Mouse (Mus musculus): ENCODE results near the gene Olfr564.

The Olfr564 gene

DNA sequence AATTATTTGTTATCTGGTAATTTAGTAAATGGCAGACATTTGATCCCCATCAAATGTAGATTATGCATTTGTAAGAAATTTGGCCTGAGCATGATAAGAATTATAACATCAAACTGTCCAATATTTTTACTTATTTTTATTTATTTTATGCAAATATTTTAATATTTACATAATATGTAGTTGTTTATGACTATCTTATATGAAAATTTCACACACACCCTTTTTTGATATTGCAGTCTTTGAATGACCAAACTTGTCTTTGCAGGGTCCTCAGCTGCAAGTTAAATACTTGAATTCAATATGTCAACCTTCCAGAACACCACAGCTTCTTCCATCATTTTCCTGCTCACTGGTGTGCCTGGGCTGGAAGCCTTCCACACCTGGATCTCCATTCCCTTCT is at the start of gene Olfr564:
Gene Olfr564 (plus strand): TSS at position 301 of the 400 bp plus-strand sequence.
- DNase-seq (ENCODE audit: low spot score): no peak

DNA sequence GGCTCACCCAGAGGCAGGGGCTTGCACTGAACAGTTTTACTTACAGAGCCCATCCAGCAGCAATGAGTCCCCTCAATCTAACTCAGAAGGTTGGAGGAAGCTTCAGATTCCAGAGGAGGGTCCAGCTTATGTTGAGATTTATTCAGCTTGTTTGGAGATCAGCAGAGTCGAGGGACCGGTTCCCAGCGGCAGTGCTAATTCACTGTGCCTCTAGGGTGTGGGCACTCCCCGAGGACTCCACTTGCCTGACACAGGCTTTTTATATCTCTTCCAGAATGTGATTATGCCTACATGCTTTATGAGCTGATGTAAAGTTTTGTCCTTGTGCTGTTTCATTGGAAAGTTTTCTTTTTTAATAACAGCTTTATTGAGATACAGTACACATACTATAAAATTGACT is 44.0 kb upstream of the Olfr564 start, which contains the start of the genes Olfr560 and Olfr78:
Gene Olfr560 (minus strand): TSS at position 101 of the 400 bp plus-strand sequence.
Gene Olfr78 (minus strand): TSS at position 206 of the 400 bp plus-strand sequence.
- no peak for DNase-seq (ENCODE audit: low spot score)

- no peak for DNase-seq (ENCODE audit: low spot score)
Measured at GRCm38 (mm10) chr7:102770921-102771320, 32.4 kb upstream of the Olfr564 start, which contains the start of gene Olfr561. Gene Olfr561 (plus strand): TSS chr7:102771221.

Data from ovary, adult 18-20 months (tissue).